Mouse (Mus musculus): ENCODE results near the gene Tbc1d5. TPM values are rescaled to one million over a fixed set of nuclear protein-coding genes. Genes with fewer than 3 reads are reported as not detected.

Tbc1d5 gene
- total and polyA plus RNA-seq, 3 experiments = 6.6 to 13.9 (median 7.7) TPM

DNA sequence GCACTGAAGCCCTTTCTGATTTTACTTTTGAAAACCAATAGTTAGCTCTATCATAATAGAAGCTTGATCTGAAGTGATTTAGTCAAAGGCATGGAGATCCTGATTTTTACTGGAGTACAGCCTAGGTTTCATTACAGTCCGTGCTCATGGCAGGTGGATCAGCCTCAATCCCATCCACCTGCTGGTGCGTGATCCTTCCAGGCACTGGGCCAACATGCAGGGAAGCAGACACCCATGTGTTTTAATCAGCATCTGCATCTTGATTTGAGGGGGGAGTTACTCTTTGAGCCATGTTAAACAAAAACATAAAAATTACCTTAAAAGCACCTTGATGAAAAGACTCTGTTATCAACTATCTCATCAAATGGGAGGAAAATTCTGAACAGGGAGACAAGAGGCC lies 16.4 kb upstream of the Tbc1d5 start:
- Histone ChIP-seq H3K9ac (ENCODE audit: insufficient read depth, low read depth) (no peak overlapping the region), H3K4me2 (ENCODE audit: insufficient read depth, low read depth, poor library complexity, severe bottlenecking) (no peak overlapping the region), H3K27me3 (replicated peaks) (no peaks in the 10 kb centered on the region), H3K36me3 (replicated peaks in 1 of 2; ENCODE audit: control insufficient read depth in 1 of 2, insufficient read depth in 1 of 2, low read length in 1 of 2) (no peaks in the 10 kb centered on the region), H3K79me2 (replicated peaks; ENCODE audit: control insufficient read depth, extremely low read depth, insufficient read depth, poor library complexity, severe bottlenecking) (no peaks in the 10 kb centered on the region), H3K4me1 (ENCODE audit: control insufficient read depth in 1 of 2, insufficient read depth in 2 of 2) (no peaks in the 10 kb centered on the region), H3K27ac (ENCODE audit: insufficient read depth, low read depth) (no peak overlapping the region), H3K4me3 (replicated peaks in 1 of 3; ENCODE audit: low read depth in 2 of 3, low read length in 2 of 3, poor library complexity in 1 of 3) (no peak overlapping the region), H3K9me3 (replicated peaks; ENCODE audit: low read length) (no peaks in the 10 kb centered on the region)
- TF ChIP-seq ZNF384 (IDR thresholded peaks at IDR 0.05; ENCODE audit: low read depth, low read length) (no peak), IRF4 (IDR thresholded peaks at IDR 0.05; ENCODE audit: low read depth, low read length) (no peak), RCOR1 (conservative IDR thresholded peaks at IDR 0.05; ENCODE audit: low read depth, low read length) (no peak), ELF1 (IDR thresholded peaks at IDR 0.05; ENCODE audit: low read depth, low read length) (no peak), KAT2A (IDR thresholded peaks at IDR 0.05; ENCODE audit: insufficient replicate concordance, low read length) (no peak), ZMIZ1 (IDR thresholded peaks at IDR 0.05; ENCODE audit: low read depth, low read length) (no peak), PAX5 (IDR thresholded peaks at IDR 0.05; ENCODE audit: low read length) (no peak), SIN3A (IDR thresholded peaks at IDR 0.05; ENCODE audit: low read length) (no peak), CHD2 (IDR thresholded peaks at IDR 0.05; ENCODE audit: low read length) (no peak), MXI1 (IDR thresholded peaks at IDR 0.05; ENCODE audit: low read depth, low read length) (no peak), MAX (IDR thresholded peaks at IDR 0.05; ENCODE audit: low read length) (no peak)
- no peak for DNase-seq (ENCODE audit: extremely low read depth)
- dilution Hi-C loops (cut with MboI; ENCODE audit: extremely low pct_ligation_motif_present, extremely low pct_unique_long_range_greater_than_20kb, low sequenced_read_pairs) (no loop called here), in situ Hi-C loops (cut with MboI; ENCODE audit: low pct_ligation_motif_present, low pct_unique_long_range_greater_than_20kb, low sequenced_read_pairs) (no loop called here)

DNA sequence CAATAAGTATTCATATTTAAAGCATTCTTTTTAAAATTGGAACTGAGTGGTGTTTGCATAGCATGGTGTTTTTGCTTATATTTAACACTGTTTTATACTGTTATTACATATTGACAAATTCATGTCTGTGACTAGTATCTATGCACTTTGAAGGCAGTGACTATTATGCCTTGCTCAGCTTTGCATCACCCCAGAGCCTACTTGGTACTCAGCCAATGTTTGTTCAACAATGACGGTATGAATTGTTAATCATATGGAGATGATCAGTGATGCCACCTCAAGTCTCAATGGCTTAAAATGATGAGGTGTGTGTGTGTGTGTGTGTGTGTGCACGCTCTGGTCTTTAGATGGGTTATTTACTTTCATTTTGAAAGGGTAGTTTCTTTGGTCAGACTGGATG lies 15.6 kb upstream of the Tbc1d5 start:
- no peak overlapping the region for H3K27ac ChIP-seq (ENCODE audit: insufficient read depth, low read depth)
- TF ChIP-seq ZNF384 (IDR thresholded peaks at IDR 0.05; ENCODE audit: low read depth, low read length) (no peak), USF2 (conservative IDR thresholded peaks at IDR 0.05; ENCODE audit: low read depth, low read length) (no peak), ZMIZ1 (IDR thresholded peaks at IDR 0.05; ENCODE audit: low read depth, low read length) (no peak), PAX5 (IDR thresholded peaks at IDR 0.05; ENCODE audit: low read length) (no peak), TCF12 (IDR thresholded peaks at IDR 0.05; ENCODE audit: low read depth, low read length) (no peak), USF1 (IDR thresholded peaks at IDR 0.05; ENCODE audit: low read depth, low read length) (no peak)
- H3K9ac ChIP-seq (ENCODE audit: insufficient read depth, low read depth) = no peak overlapping the region
- H3K4me2 ChIP-seq (ENCODE audit: insufficient read depth, low read depth, poor library complexity, severe bottlenecking) = 0 out of 2 replicates have a peak overlapping the region, but pooled peaks have one; percentile 44
- in situ Hi-C loops (cut with MboI; ENCODE audit: low pct_ligation_motif_present, low pct_unique_long_range_greater_than_20kb, low sequenced_read_pairs) (no loop called here), dilution Hi-C loops (cut with MboI; ENCODE audit: extremely low pct_ligation_motif_present, extremely low pct_unique_long_range_greater_than_20kb, low sequenced_read_pairs) (no loop called here)
- DNase-seq (ENCODE audit: extremely low read depth) = no peak
- H3K36me3 ChIP-seq (replicated peaks in 1 of 2; ENCODE audit: control insufficient read depth in 1 of 2, insufficient read depth in 1 of 2, low read length in 1 of 2) = no peaks in the 10 kb centered on the region
- H3K27me3 ChIP-seq (replicated peaks) = no peaks in the 10 kb centered on the region
- H3K4me1 ChIP-seq (ENCODE audit: control insufficient read depth in 1 of 2, insufficient read depth in 2 of 2) = no peaks in the 10 kb centered on the region
- no peaks in the 10 kb centered on the region for H3K79me2 ChIP-seq (replicated peaks; ENCODE audit: control insufficient read depth, extremely low read depth, insufficient read depth, poor library complexity, severe bottlenecking)
- H3K4me3 ChIP-seq (replicated peaks in 1 of 3; ENCODE audit: low read depth in 2 of 3, low read length in 2 of 3, poor library complexity in 1 of 3) = no peak overlapping the region
- H3K9me3 ChIP-seq (replicated peaks; ENCODE audit: low read length) = no peaks in the 10 kb centered on the region

DNA sequence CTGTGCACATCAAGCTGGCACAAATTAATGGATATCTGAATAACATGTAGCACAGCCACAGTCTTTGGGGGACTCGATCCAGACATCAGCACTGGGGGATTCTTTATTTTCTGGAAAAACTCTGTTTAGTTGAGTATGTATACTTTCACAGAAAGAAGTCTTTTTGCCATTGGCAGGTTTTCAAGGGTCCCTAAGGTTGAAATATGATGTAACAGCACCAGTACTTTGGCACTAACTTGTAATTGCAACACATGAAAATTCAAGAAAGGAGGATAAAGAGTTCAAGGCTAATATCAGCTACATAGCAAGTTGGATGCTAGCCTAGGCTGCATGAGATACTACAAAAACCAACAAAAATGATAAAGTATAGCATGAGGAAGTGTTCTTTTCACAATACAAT lies 12.2 kb upstream of the Tbc1d5 start:
- DNase-seq (ENCODE audit: extremely low read depth) = no peak
- H3K4me2 ChIP-seq (ENCODE audit: insufficient read depth, low read depth, poor library complexity, severe bottlenecking) = no peak overlapping the region
- H3K79me2 ChIP-seq (replicated peaks; ENCODE audit: control insufficient read depth, extremely low read depth, insufficient read depth, poor library complexity, severe bottlenecking) = no peaks in the 10 kb centered on the region
- no peaks in the 10 kb centered on the region for H3K9me3 ChIP-seq (replicated peaks; ENCODE audit: low read length)
- in situ Hi-C loops (cut with MboI; ENCODE audit: low pct_ligation_motif_present, low pct_unique_long_range_greater_than_20kb, low sequenced_read_pairs) = no loop called here
- H3K27me3 ChIP-seq (replicated peaks) = no peaks in the 10 kb centered on the region
- H3K4me3 ChIP-seq (replicated peaks in 1 of 3; ENCODE audit: low read depth in 2 of 3, low read length in 2 of 3, poor library complexity in 1 of 3) = no peak overlapping the region
- H3K9ac ChIP-seq (ENCODE audit: insufficient read depth, low read depth) = no peak overlapping the region
- H3K4me1 ChIP-seq (ENCODE audit: control insufficient read depth in 1 of 2, insufficient read depth in 2 of 2) = no peaks in the 10 kb centered on the region
- no peak overlapping the region for H3K27ac ChIP-seq (ENCODE audit: insufficient read depth, low read depth)
- dilution Hi-C loops (cut with MboI; ENCODE audit: extremely low pct_ligation_motif_present, extremely low pct_unique_long_range_greater_than_20kb, low sequenced_read_pairs) = no loop called here
- H3K36me3 ChIP-seq (replicated peaks in 1 of 2; ENCODE audit: control insufficient read depth in 1 of 2, insufficient read depth in 1 of 2, low read length in 1 of 2) = no peaks in the 10 kb centered on the region
- TF ChIP-seq RCOR1 (conservative IDR thresholded peaks at IDR 0.05; ENCODE audit: low read depth, low read length) = no peak
- no peak for TF ChIP-seq EP300 (IDR thresholded peaks at IDR 0.05; ENCODE audit: low read length)
- TF ChIP-seq ZMIZ1 (IDR thresholded peaks at IDR 0.05; ENCODE audit: low read depth, low read length) = no peak
- no peak for TF ChIP-seq ELF1 (IDR thresholded peaks at IDR 0.05; ENCODE audit: low read depth, low read length)
- no peak for TF ChIP-seq JUND (conservative IDR thresholded peaks at IDR 0.05; ENCODE audit: low read depth, low read length)
- no peak for TF ChIP-seq ZNF384 (IDR thresholded peaks at IDR 0.05; ENCODE audit: low read depth, low read length)
- TF ChIP-seq RAD21 (IDR thresholded peaks at IDR 0.05; ENCODE audit: low read depth, low read length) = no peak
- TF ChIP-seq ZC3H11A (IDR thresholded peaks at IDR 0.05; ENCODE audit: low read depth, low read length) = no peak
- TF ChIP-seq JUN (IDR thresholded peaks at IDR 0.05; ENCODE audit: insufficient read depth, low read depth, low read length) = no peak
- no peak for TF ChIP-seq MAZ (IDR thresholded peaks at IDR 0.05; ENCODE audit: low read depth, low read length)
- no peak for TF ChIP-seq SMC3 (IDR thresholded peaks at IDR 0.05; ENCODE audit: low read depth, low read length)
- TF ChIP-seq E2F4 (IDR thresholded peaks at IDR 0.05; ENCODE audit: insufficient replicate concordance, low read depth, low read length) = no peak
- no peak for TF ChIP-seq POLR2AphosphoS2 (IDR thresholded peaks at IDR 0.05; ENCODE audit: low read depth, low read length)
- no peak for TF ChIP-seq MYC (IDR thresholded peaks at IDR 0.05; ENCODE audit: low read depth, low read length)
- no peak for TF ChIP-seq GABPA (IDR thresholded peaks at IDR 0.05; ENCODE audit: insufficient replicate concordance, low read depth, low read length)
- TF ChIP-seq USF2 (conservative IDR thresholded peaks at IDR 0.05; ENCODE audit: low read depth, low read length) = no peak
- TF ChIP-seq BHLHE40 (IDR thresholded peaks at IDR 0.05; ENCODE audit: low read depth, low read length) = no peak
